Mouse (Mus musculus) right cerebral cortex, postnatal 4 days (tissue): ENCODE results near the gene Ptms.
"Not testable (repeated sequence)": the region's sequence is repeated elsewhere in the genome, so short reads cannot be mapped to it uniquely, and the experiment has no call there.

Experiments used
- DNase-seq: peaks from one replicate; pipeline ENCODE4 v3.0.0-alpha.2; 2022

The Ptms gene

GRCm38 (mm10) chr6:124903580-124904151, 16.2 kb downstream of the Ptms start:
- peak; percentile 86 for DNase-seq

- no peak for DNase-seq
Measured at GRCm38 (mm10) chr6:124901851-124902250, 18.1 kb downstream of the Ptms start.

- DNase-seq = no peak
Measured at GRCm38 (mm10) chr6:124900801-124901480, 19.0 kb downstream of the Ptms start.

- DNase-seq = no peak
Measured at GRCm38 (mm10) chr6:124900056-124900800, 19.7 kb downstream of the Ptms start.

- no peak for DNase-seq
Measured at GRCm38 (mm10) chr6:124898359-124898758, 21.5 kb downstream of the Ptms start.

- not testable (repeated sequence) for DNase-seq
Measured at GRCm38 (mm10) chr6:124894113-124894512, 25.8 kb downstream of the Ptms start.

- no peak for DNase-seq
Measured at GRCm38 (mm10) chr6:124890997-124891396, 28.9 kb downstream of the Ptms start.

GRCm38 (mm10) chr6:124888555-124889125, 31.3 kb downstream of the Ptms start:
- no peak for DNase-seq

GRCm38 (mm10) chr6:124887986-124888385, 31.9 kb downstream of the Ptms start, which contains the start of gene Cd4:
Gene Cd4, minus strand, starts transcription at chr6:124888221.
- no peak for DNase-seq

GRCm38 (mm10) chr6:124885956-124886381, 33.9 kb downstream of the Ptms start:
- DNase-seq = no peak

GRCm38 (mm10) chr6:124884714-124885500, 35.0 kb downstream of the Ptms start:
- no peak for DNase-seq

GRCm38 (mm10) chr6:124883351-124883750, 36.6 kb downstream of the Ptms start:
- no peak for DNase-seq

- no peak for DNase-seq
Measured at GRCm38 (mm10) chr6:124881821-124882220, 38.1 kb downstream of the Ptms start.

GRCm38 (mm10) chr6:124879390-124879789, 40.5 kb downstream of the Ptms start:
- no peak for DNase-seq

GRCm38 (mm10) chr6:124874348-124874747, 45.6 kb downstream of the Ptms start:
- no peak for DNase-seq

GRCm38 (mm10) chr6:124866560-124866959, 53.3 kb downstream of the Ptms start:
- no peak for DNase-seq

- no peak for DNase-seq
Measured at GRCm38 (mm10) chr6:124865766-124866362, 54.0 kb downstream of the Ptms start.
